Mouse (Mus musculus) liver, embryonic 13.5 days (tissue): Measurements from ENCODE around the gene Dlgap4. TPM values are rescaled to one million over a fixed set of nuclear protein-coding genes. Genes with fewer than 3 reads are reported as not detected.

Source experiments
- ATAC-seq: fragments of 200-750 bp; cut with Nextera tagmentation; 2 replicates; pipeline ENCODE4 v1.8.0; 2017; ENCODE audit warnings: low read depth, mild to moderate bottlenecking, moderate number of reproducible peaks, moderate library complexity
- DNase-seq: peaks from one replicate; pipeline ENCODE4 v3.0.0; 2022
- H3K27ac ChIP-seq: fragments of 300-500 bp; sonication (generic); 2 replicates; pipeline ENCODE4 v1.5.1; 2015; ENCODE audit warnings: moderate library complexity, mild to moderate bottlenecking, inconsistent platforms
- H3K27me3 ChIP-seq: fragments of 300-500 bp; sonication (generic); 2 replicates; pipeline ENCODE4 v1.6.1; 2015; ENCODE audit warnings: mild to moderate bottlenecking, inconsistent platforms
- H3K36me3 ChIP-seq: fragments of 300-500 bp; sonication (generic); 2 replicates; pipeline ENCODE4 v1.6.1; 2015; ENCODE audit warnings: mild to moderate bottlenecking, inconsistent platforms
- H3K4me1 ChIP-seq: fragments of 300-500 bp; sonication (generic); replicated peaks from 2 replicates; pipeline ENCODE4 v1.6.1; 2015; ENCODE audit warnings: inconsistent platforms
- H3K4me2 ChIP-seq: fragments of 300-500 bp; sonication (generic); 2 replicates; pipeline ENCODE4 v1.6.1; 2015; ENCODE audit warnings: inconsistent platforms, mild to moderate bottlenecking, moderate library complexity
- H3K4me3 ChIP-seq: fragments of 300-500 bp; sonication (generic); replicated peaks from 2 replicates; pipeline ENCODE4 v1.5.1; 2015; ENCODE audit warnings: mild to moderate bottlenecking, inconsistent platforms
- H3K9ac ChIP-seq: fragments of 300-500 bp; sonication (generic); 2 replicates; pipeline ENCODE4 v1.6.1; 2015; ENCODE audit warnings: mild to moderate bottlenecking, inconsistent platforms
- H3K9me3 ChIP-seq: fragments of 300-500 bp; sonication (generic); replicated peaks from 2 replicates; pipeline ENCODE4 v1.6.1; 2016; ENCODE audit warnings: inconsistent platforms
- WGBS: fragments of 180-500 bp; shearing (Covaris S2); methylation state at CpG from one replicate; pipeline ENCODE4 v1.1.7; 2015; ENCODE audit not compliant: insufficient replicate concordance; 5-methylcytosine and 5-hydroxymethylcytosine counted together
- polyA plus RNA-seq: library from polyadenylated mRNA; unstranded; fragments of >200 nt; fragmentation: Nextera tagmentation; extraction: Ambion mirVana; gene quantifications from 2 replicates; pipeline ENCODE4 v1.2.1, GENCODE M21; 2015

Dlgap4 gene
- polyA plus RNA-seq, 1 experiment from 2014 or later = 11.3 TPM

GRCm38 (mm10) chr2:156764022-156764421, 150.5 kb downstream of the Dlgap4 start:
- no peak for ATAC-seq
- Histone ChIP-seq H3K4me1 (peaks cover 13% of the 10 kb centered on the region), H3K9ac (no peak overlapping the region), H3K4me2 (no peak overlapping the region), H3K9me3 (no peaks in the 10 kb centered on the region), H3K27ac (no peak overlapping the region), H3K27me3 (no peaks in the 10 kb centered on the region), H3K36me3 (peaks cover 19% of the 10 kb centered on the region), H3K4me3 (no peak overlapping the region)
- WGBS = 80% methylated on average over 10 of the region's 10 CpGs
- no peak for DNase-seq

DNA sequence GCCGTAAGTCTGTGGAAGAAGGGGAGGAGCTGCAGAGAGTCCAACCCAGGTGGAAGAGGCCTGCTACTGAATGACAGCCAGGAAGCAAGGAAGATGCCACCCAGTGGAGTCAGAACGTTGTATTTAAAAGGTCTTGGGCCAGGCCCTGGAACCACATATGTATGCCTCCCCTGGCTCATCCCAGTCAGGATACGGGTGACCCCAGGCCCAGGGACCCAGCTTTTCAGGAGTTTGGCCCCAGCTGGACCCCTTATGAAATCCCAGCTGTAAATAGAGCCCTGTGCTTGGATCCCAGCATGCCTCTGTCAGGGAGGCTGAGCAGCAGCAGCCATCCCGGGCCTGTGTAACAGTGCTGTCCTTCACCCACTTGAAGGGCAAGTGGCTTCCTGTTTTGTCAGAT, 151.2 kb downstream of the Dlgap4 start:
- Histone ChIP-seq H3K9me3 (no peaks in the 10 kb centered on the region), H3K27me3 (no peaks in the 10 kb centered on the region), H3K4me3 (no peak overlapping the region), H3K4me2 (no peak overlapping the region), H3K27ac (no peak overlapping the region), H3K9ac (no peak overlapping the region), H3K4me1 (peaks cover 13% of the 10 kb centered on the region), H3K36me3 (peaks cover 19% of the 10 kb centered on the region)
- ATAC-seq (no peak), DNase-seq (no peak)
- 52% methylated on average over 4 of the region's 4 CpGs for WGBS

DNA sequence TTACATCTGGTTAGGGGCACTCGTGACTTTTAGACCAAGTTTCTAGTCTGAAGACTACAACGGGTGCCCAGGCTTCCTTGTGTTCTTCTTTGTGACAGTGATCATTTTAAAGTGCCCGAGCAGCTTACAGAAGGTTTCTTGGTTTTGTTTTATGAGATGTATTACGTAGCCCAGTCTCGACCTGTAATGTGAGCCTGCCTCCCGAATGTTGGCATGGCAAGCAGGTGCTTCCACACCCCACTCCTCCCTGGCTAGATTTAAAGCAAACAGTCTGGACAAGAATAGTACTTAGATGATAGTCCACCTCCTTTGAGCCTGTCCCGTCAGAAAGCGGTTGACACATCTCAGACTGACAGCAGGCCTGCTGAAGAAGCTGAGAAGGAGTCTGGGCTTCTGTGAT, 152.1 kb downstream of the Dlgap4 start:
- no peak overlapping the region for H3K4me3 ChIP-seq
- H3K9ac ChIP-seq = no peak overlapping the region
- ATAC-seq = no peak
- WGBS = 69% methylated on average over 8 of the region's 8 CpGs
- H3K4me1 ChIP-seq = peaks cover 13% of the 10 kb centered on the region
- peaks cover 19% of the 10 kb centered on the region for H3K36me3 ChIP-seq
- H3K4me2 ChIP-seq = no peak overlapping the region
- H3K27me3 ChIP-seq = no peaks in the 10 kb centered on the region
- DNase-seq = no peak
- no peaks in the 10 kb centered on the region for H3K9me3 ChIP-seq
- H3K27ac ChIP-seq = no peak overlapping the region

DNA sequence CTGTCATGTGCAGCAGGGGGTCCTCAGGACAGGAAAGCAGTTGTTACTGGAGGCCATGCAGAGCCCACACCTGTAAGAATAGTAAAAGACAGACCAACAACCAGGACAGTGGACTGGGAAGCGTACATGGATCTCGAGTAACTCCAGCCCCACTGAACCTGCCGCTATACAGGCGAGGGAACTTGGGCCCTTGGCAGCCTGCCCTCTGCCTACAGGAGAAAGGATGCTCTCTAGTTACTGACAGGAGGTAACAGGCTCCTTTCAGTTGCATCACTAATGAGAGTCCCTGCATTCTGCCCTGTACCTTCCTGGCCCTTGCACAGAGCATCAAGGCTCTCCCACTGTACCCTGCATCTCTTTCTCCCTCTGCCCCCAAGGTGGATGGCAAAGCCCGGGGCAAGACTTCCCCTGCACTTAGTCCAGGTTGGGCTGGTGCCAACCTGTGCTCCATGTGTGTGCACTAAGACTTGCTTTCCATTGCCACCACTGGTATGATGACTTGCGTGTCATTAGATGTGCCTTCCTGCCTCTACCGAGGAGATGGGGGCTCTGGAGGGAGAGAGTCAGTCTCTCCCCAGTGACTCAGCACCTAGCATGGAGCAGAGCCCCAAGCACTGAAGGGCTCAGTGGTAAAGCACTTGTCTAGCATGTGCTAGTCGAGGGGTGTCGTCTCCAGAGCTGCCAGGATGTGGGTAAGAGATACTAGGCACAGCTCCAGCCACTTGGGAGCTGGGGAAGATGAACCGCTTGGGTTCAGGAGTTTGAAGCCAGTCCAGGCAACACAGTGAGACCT, 152.9 kb downstream of the Dlgap4 start:
- no peak overlapping the region for H3K4me2 ChIP-seq
- 50% methylated on average over 10 of the region's 10 CpGs for WGBS
- DNase-seq (no peak), ATAC-seq (peak; percentile 61)
- H3K9me3 ChIP-seq = no peaks in the 10 kb centered on the region
- H3K4me1 ChIP-seq = peaks cover 13% of the 10 kb centered on the region
- no peak overlapping the region for H3K27ac ChIP-seq
- no peaks in the 10 kb centered on the region for H3K27me3 ChIP-seq
- H3K4me3 ChIP-seq = no peak overlapping the region
- peaks cover 15% of the 10 kb centered on the region for H3K36me3 ChIP-seq
- H3K9ac ChIP-seq = no peak overlapping the region

GRCm38 (mm10) chr2:156767108-156767507, 153.6 kb downstream of the Dlgap4 start:
- H3K9ac ChIP-seq = no peak overlapping the region
- no peak for DNase-seq
- peaks cover 13% of the 10 kb centered on the region for H3K4me1 ChIP-seq
- H3K27ac ChIP-seq = no peak overlapping the region
- no peaks in the 10 kb centered on the region for H3K27me3 ChIP-seq
- H3K4me2 ChIP-seq = no peak overlapping the region
- 69% methylated on average over 5 of the region's 5 CpGs for WGBS
- ATAC-seq = no peak
- no peak overlapping the region for H3K4me3 ChIP-seq
- peaks cover 10% of the 10 kb centered on the region; the same call in 1 of the 2 replicates for H3K36me3 ChIP-seq
- no peaks in the 10 kb centered on the region for H3K9me3 ChIP-seq

DNA sequence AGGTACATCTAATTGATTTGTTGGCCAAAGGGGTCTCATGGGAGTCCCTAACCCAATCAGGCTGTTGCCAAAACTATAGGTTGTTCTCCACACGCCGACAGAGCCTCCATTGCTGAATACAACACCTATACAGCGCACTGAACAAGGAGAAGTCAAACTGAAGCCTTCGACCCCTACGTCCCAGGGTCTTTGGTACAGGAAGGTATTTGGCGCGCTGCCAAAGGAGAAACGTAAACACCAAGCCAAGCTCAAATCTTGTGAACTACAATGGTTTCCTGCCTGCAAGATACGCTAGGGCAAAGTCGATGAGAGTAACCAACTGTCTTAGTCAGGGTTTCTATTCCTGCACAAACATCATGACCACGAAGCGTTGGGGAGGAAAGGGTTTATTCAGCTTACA, 155.8 kb downstream of the Dlgap4 start:
- Histone ChIP-seq H3K36me3 (no peaks in the 10 kb centered on the region), H3K27ac (no peak overlapping the region), H3K4me3 (no peak overlapping the region), H3K27me3 (peaks cover 4% of the 10 kb centered on the region; the same call in 1 of the 2 replicates), H3K9ac (no peak overlapping the region), H3K9me3 (no peaks in the 10 kb centered on the region), H3K4me2 (no peak overlapping the region), H3K4me1 (peaks cover 13% of the 10 kb centered on the region)
- no peak for ATAC-seq
- DNase-seq = no peak
- WGBS = 70% methylated on average over 12 of the region's 12 CpGs

DNA sequence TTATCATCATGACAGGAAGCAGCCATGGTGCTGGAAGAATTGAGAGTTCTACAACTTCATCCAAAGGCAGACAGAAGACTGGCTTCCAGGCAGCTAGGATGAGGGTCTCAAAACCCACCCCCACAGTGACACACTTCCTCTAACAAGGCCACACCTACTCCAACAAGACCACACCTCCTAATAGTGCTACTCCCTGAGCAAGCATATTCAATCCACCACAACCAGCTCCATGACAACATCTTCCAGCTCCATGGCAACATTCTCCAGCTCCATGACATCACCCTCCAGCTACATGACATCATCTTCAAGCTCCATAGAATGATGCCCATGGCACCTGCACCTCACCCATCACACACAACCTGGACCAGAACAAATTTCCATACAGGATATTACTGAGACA, 160.0 kb downstream of the Dlgap4 start:
- DNase-seq = no peak
- ATAC-seq = no peak
- Histone ChIP-seq H3K27me3 (peaks cover 31% of the 10 kb centered on the region), H3K9me3 (no peaks in the 10 kb centered on the region), H3K9ac (no peak overlapping the region), H3K4me2 (no peak overlapping the region), H3K27ac (no peak overlapping the region), H3K36me3 (no peaks in the 10 kb centered on the region), H3K4me3 (no peak overlapping the region), H3K4me1 (peaks cover 28% of the 10 kb centered on the region)

DNA sequence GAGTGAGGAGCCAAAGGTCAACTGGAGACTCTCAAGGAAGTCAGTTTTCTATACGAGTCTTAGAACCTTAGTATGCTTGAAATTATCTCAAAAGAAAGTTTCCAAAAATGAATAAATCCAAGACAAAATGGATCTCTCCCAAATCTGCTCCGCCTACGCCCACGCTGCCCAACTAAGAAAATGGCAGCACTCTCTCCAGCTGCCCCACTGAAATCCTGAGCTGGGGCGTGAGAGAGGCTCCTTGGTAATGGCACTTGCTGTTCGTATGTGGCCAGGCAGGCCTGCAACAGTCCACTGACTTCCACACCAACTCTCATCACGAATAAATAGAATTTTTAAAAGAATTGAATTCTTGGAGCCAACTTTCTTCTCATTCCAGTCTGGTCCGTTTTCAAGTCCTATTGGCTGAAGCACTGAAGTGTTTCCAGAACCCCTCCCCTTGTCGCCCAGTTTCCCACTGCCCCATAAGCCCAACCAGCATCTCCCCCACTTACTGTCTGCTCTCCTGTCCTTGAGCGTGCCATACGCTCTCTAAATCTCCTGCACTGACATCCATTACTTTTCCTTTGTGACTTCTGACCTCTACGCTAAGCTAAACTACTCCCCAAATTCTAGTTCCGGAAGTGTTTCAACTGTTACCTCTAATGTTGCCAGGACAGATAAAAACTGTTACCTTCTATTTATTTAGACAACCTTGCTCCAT, 160.7 kb downstream of the Dlgap4 start:
- peaks cover 33% of the 10 kb centered on the region for H3K4me1 ChIP-seq
- no peak overlapping the region for H3K4me2 ChIP-seq
- ATAC-seq (no peak), DNase-seq (no peak)
- WGBS = 73% methylated on average over 13 of the region's 13 CpGs
- no peak overlapping the region for H3K4me3 ChIP-seq
- H3K27ac ChIP-seq = no peak overlapping the region
- no peak overlapping the region for H3K9ac ChIP-seq
- H3K36me3 ChIP-seq = no peaks in the 10 kb centered on the region
- H3K9me3 ChIP-seq = no peaks in the 10 kb centered on the region
- peaks cover 31% of the 10 kb centered on the region for H3K27me3 ChIP-seq

GRCm38 (mm10) chr2:156774738-156775454, 161.4 kb downstream of the Dlgap4 start, which contains the start of gene Myl9:
Gene Myl9, plus strand, starts transcription at chr2:156775420.
- no peaks in the 10 kb centered on the region for H3K9me3 ChIP-seq
- ATAC-seq (peak; percentile 45; the same call in 1 of the 2 replicates), DNase-seq (no peak)
- peaks cover 40% of the 10 kb centered on the region for H3K4me1 ChIP-seq
- 15% methylated on average over 28 of the region's 28 CpGs for WGBS
- peak within 1 kb of the TSS; percentile 58 for H3K4me2 ChIP-seq
- peaks cover 31% of the 10 kb centered on the region for H3K27me3 ChIP-seq
- H3K4me3 ChIP-seq = peak within 1 kb of the TSS; percentile 35
- peak within 1 kb of the TSS; percentile 53; the same call in 1 of the 2 replicates for H3K27ac ChIP-seq
- no peaks in the 10 kb centered on the region for H3K36me3 ChIP-seq
- H3K9ac ChIP-seq = peak within 1 kb of the TSS; percentile 52

DNA sequence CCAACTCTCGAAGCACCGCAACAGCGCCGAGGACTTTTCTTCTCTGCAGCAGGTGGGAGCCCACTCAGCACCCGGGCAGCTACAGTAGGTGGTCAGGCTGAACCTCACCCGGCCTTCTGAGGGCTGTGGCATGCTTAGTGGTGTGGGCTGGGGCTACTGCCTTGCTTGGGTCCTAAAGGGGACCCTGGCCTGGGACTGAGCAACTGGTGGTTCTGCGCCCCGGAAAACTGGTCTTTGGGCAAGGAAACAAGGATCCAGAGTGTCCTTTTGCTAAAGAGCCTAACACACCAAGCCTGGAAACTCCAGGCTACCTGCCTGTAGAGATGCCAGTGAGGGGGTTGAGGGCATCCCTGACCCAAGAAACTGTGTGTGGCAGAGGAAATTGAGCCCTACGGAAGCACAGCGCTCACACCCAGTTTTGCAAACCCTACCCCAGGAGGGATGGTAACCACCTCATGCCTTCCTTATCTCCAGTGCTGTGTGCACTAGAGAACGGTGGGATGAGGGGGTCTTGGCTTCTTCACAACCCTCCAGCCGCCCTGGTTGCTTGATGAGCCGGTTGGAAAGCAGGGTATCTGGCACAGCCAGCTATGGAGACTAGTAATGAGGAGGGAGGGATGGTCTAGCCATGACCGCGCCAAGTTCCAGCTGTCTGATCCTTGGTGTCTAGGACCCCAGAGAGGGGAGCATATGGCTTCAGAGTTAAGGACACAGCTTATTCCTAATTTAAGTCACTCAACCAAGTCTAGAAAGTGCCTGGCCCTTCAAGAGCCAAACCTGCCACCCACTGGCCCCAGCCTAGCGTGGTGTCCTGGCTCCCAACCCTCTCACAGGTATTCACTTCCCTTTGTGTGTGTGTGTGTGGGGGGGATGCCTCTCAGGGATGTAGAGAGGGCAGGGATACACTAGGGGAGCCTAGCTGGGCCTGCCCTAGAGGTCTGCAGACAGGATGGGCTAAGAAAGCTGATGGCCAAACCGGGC, 162.2 kb downstream of the Dlgap4 start:
- H3K4me2 ChIP-seq = peak overlapping the region; percentile 58
- no peaks in the 10 kb centered on the region for H3K9me3 ChIP-seq
- peaks cover 49% of the 10 kb centered on the region for H3K4me1 ChIP-seq
- no peak for DNase-seq
- no peak overlapping the region for H3K27ac ChIP-seq
- ATAC-seq = no peak
- peaks cover 31% of the 10 kb centered on the region for H3K27me3 ChIP-seq
- peak overlapping the region; percentile 35 for H3K4me3 ChIP-seq
- H3K9ac ChIP-seq = peak overlapping the region; percentile 52
- no peaks in the 10 kb centered on the region for H3K36me3 ChIP-seq
- 29% methylated on average over 17 of the region's 17 CpGs for WGBS
